Mouse (Mus musculus) 416B (cell line): ENCODE results near the gene Gabrr1.
A peak's percentile ranks its signal among the peaks of the same experiment; 100 is the strongest.
"Not testable (repeated sequence)": the region's sequence is repeated elsewhere in the genome, so short reads cannot be mapped to it uniquely, and the experiment has no call there.

Experiments
- DNase-seq: peaks from one replicate; pipeline ENCODE4 v3.0.0; 2011; ENCODE audit warnings: low read depth

Gene Gabrr1

GRCm38 (mm10) chr4:33132221-33132620, at the start of gene Gabrr1:
Gabrr1 (plus strand) TSS chr4:33132521.
- DNase-seq: no peak

GRCm38 (mm10) chr4:33099118-33099694, 33.1 kb upstream of the Gabrr1 start:
- no peak for DNase-seq

GRCm38 (mm10) chr4:33109720-33110458, 22.4 kb upstream of the Gabrr1 start:
- DNase-seq: peak; percentile 49

GRCm38 (mm10) chr4:33110845-33111244, 21.5 kb upstream of the Gabrr1 start:
- no peak for DNase-seq

GRCm38 (mm10) chr4:33111358-33111757, 21.0 kb upstream of the Gabrr1 start:
- no peak for DNase-seq

GRCm38 (mm10) chr4:33112866-33113265, 19.5 kb upstream of the Gabrr1 start:
- DNase-seq: not testable (repeated sequence)

- DNase-seq: peak; percentile 79
Measured at GRCm38 (mm10) chr4:33119118-33119517, 13.2 kb upstream of the Gabrr1 start.

- DNase-seq: peak; percentile 50
Measured at GRCm38 (mm10) chr4:33124493-33124892, 7.8 kb upstream of the Gabrr1 start.

GRCm38 (mm10) chr4:33125409-33126084, 6.8 kb upstream of the Gabrr1 start:
- no peak for DNase-seq

- no peak for DNase-seq
Measured at GRCm38 (mm10) chr4:33146679-33147291, 14.5 kb downstream of the Gabrr1 start.

GRCm38 (mm10) chr4:33147825-33148224, 15.5 kb downstream of the Gabrr1 start:
- DNase-seq: peak; percentile 64

- DNase-seq: no peak
Measured at GRCm38 (mm10) chr4:33149150-33149549, 16.8 kb downstream of the Gabrr1 start.

- no peak for DNase-seq
Measured at GRCm38 (mm10) chr4:33152087-33153038, 20.0 kb downstream of the Gabrr1 start.

GRCm38 (mm10) chr4:33183477-33183876, 51.2 kb downstream of the Gabrr1 start:
- DNase-seq: no peak

- DNase-seq: no peak
Measured at GRCm38 (mm10) chr4:33188164-33188563, 55.8 kb downstream of the Gabrr1 start.

GRCm38 (mm10) chr4:33188781-33189734, 56.7 kb downstream of the Gabrr1 start:
- no peak for DNase-seq

- DNase-seq: no peak
Measured at GRCm38 (mm10) chr4:33189735-33190036, 57.4 kb downstream of the Gabrr1 start, which contains the start of gene Pm20d2. Pm20d2 (minus strand) TSS chr4:33189737.

- DNase-seq: no peak
Measured at GRCm38 (mm10) chr4:33198117-33198516, 65.8 kb downstream of the Gabrr1 start.

- DNase-seq: peak; percentile 65
Measured at GRCm38 (mm10) chr4:33204682-33205081, 72.4 kb downstream of the Gabrr1 start.

GRCm38 (mm10) chr4:33207551-33207950, 75.2 kb downstream of the Gabrr1 start:
- DNase-seq: no peak
